Mouse (Mus musculus) liver, adult 2 months (tissue): ENCODE results near the gene Sarnp.

ENCODE experiments used
- CTCF ChIP-seq: fragments of 200-500 bp; IDR thresholded peaks from 2 replicates; pipeline ENCODE4 v1.5.1; 2011; ENCODE audit warnings: low read depth, low read length, control low read depth
- POLR2A ChIP-seq: fragments of 200-500 bp; IDR thresholded peaks from 2 replicates; pipeline ENCODE4 v1.6.1; 2011; ENCODE audit warnings: low read length, control low read depth; ENCODE audit not compliant: insufficient read depth; ENCODE audit errors: extremely low read depth

- TF ChIP-seq POLR2A, result no peak
- TF ChIP-seq CTCF, result no peak
These were observed 83.6 kb downstream of the Sarnp start, which contains the start of gene Cd63 for GRCm38 (mm10) chr10:128900698-128901097.
